Mouse (Mus musculus) right cerebral cortex, postnatal 36 days (tissue): ENCODE data around the gene Cldn16.
"Not testable (repeated sequence)": the region's sequence is repeated elsewhere in the genome, so short reads cannot be mapped to it uniquely, and the experiment has no call there.

ENCODE experiments used
- DNase-seq, 2 experiments: peaks; one replicate each; pipeline ENCODE4 v3.0.0; 2022; ENCODE audit warnings: low spot score in 2 of 2, mixed read lengths in 1 of 2

Gene Cldn16

DNA sequence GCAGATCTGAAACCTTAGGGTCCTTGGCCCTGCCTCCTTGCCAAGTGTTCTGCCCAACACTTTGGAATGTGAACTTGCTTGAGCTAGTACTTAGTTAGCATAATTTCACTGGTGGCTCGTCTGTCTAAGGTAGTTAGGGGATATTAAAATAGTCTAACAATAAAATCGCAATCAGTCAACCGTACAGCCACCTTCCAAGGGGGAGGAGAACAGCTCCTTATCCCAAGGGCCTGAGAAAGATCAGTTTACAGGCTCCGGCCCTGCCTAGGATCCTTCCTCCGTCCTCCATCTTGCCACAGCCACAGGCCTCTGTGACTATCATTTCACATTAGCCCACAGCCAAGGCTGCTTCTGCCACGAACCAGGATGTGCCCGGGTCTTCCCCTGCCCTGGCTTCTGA lies at the start of gene Cldn16:
Cldn16 (plus strand) TSS at position 301 of the 400 bp plus-strand sequence.
- DNase-seq, result no peak

- no peak for DNase-seq
Observed at GRCm38 (mm10) chr16:26418616-26419015, 44.3 kb upstream of the Cldn16 start.

DNA sequence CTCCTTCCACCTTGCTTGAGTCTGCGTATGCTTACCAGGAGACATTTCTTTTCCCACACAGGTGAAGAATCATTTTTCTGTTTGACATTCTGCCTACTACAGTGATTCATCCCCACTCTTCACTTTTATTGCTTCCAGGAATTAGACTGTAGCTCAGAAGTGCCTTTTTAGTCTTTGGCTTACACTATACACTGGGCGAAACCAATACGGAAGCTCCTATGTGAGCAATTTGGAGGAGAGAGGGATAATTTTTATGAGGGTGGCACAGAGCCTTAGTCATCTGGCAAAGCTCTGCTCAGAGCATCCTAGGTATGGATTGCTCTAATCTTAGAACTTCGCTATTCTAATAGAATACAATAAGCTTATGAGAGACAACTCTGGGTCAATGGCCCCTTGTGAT lies 40.9 kb upstream of the Cldn16 start:
- DNase-seq, result no peak

DNA sequence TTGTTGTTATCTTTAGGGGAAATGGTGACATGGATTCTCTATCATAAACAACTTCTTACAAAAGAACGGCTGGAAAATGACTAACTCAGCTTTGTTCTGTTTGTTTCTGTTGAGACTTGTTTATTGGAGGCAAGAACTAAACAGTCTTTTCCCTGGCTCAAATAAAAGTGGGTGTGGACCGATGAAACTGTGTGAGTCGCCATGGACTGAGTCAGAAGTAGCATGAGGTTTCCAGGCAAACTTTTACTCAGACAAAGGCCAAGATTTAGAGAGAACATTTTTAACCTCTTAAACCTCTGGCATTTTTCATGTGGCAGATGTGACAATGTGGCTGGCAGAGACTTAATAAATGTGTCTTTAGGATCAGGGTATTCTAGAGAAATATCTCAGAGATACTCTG lies 32.7 kb upstream of the Cldn16 start:
- no peak for DNase-seq

DNA sequence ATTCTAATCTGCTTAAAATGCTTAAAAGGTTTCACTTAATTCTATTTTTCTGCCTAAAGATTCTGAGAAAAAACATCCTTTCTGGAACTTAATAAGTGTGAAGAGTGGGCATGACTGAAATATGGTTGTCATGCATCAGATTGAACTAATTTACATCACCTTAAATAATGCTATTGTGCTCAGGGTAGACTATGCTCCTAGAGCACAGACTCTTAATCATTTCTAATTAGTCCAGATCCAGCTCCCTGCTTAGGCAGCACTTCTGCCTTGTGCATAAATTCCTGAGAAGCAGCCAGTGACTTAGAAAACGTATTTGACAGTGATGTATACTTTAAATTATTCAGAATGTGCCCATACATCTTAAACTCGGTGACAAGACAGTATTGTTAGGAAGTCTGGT lies 29.4 kb upstream of the Cldn16 start:
- no peak for DNase-seq

DNA sequence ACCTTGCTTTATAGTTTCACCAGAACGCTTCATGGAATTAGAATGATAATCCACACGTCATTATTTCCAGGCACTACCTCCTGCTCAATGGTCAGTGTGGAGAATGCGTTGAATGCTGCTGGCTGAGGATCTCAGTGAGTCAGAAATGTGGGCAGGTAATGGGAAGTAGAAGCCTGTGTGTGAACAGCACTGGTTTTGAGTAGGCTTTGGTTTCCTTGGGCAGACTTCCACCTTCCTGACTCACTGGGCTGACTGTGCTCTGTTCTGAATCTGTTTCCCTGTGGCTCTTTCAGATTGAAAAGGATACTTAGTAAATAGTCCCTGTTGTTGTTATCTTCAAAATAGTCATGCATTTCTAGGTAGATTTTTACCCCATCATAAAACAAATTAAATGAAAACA lies 22.9 kb upstream of the Cldn16 start:
- DNase-seq, result peak; percentile 5 to 31

- no peak for DNase-seq
Observed at GRCm38 (mm10) chr16:26441156-26441555, 21.8 kb upstream of the Cldn16 start.

DNA sequence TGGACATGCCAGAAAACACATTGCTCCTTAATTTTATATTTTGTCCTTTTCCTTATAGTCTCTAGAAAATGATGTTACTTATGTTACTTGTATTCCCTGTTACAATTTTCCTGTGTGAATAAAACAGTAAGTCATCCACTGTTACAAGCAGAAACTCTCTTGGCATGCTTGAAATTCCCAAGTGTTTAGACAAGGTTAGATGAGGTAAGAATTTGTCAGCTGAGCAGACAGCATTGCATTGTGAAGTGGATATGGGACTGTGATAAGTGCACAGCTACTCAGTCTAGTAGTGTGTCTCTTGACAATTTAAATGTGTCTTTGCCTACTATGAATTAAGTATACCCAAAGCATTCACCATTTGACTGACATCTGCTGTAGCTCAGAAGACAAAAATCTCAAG lies 18.1 kb upstream of the Cldn16 start:
- no peak for DNase-seq

GRCm38 (mm10) chr16:26447594-26447993 lies 15.3 kb upstream of the Cldn16 start:
- DNase-seq, result peak; percentile 2 to 22

GRCm38 (mm10) chr16:26454163-26454562 lies 8.8 kb upstream of the Cldn16 start:
- no peak for DNase-seq

DNA sequence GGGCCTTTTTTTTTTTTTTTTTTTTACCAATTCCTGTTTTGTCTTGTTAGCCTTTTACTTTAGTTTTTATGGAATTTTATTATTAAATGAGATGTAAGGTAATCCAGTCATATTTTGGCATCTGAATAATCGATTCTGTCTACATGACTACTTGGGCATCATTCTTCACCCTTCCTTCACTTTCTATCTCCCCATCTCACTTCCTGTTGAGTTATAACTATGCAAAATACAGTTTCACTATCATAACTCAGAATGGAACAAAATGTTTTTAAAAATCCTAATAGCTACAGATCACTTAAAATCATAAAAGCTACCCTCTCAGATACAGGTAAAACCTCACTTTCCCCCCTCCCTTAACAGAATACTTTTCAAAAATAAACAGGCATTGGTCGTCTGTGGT lies 6.8 kb upstream of the Cldn16 start:
- no peak for DNase-seq

DNA sequence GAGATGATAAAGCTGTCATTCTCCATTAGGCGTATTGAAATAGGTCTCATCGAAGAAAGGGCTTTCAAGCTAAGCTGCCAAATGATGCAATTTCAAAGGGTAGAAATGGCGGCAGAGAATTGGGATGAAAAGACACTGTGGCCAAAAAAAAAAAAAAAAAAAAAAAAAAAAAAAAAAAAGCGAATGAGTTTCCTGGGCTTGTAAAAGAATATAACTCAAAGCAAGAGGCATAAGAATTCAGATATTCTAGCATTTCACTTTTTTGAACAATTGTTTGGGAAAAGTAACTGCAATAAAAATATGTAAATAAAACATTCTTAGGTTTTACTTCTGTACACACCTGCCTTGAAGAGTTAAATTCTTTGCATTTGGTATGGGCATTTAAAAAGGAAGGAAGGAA lies 3.6 kb downstream of the Cldn16 start:
- DNase-seq, result no peak

GRCm38 (mm10) chr16:26471254-26471653 lies 8.3 kb downstream of the Cldn16 start:
- DNase-seq, result no peak

- no peak for DNase-seq
Observed at GRCm38 (mm10) chr16:26495721-26496120, 32.8 kb downstream of the Cldn16 start.

DNA sequence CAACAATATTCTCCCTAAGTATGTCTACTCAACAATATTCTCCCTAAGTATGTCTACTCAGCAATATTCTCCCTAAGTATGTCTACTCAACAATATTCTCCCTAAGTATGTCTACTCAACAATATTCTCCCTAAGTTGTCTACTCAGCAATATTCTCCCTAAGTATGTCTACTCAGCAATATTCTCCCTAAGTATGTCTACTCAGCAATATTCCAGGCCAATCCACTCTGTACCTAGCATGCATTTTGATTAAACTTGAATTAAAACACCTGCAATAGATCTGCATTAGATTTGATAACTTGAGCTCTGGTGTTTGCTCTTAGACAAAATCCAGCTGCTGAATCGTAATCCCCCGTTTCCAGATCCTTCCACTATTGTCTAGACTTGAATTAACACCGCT lies 36.8 kb downstream of the Cldn16 start:
- DNase-seq, result not testable (repeated sequence)

DNA sequence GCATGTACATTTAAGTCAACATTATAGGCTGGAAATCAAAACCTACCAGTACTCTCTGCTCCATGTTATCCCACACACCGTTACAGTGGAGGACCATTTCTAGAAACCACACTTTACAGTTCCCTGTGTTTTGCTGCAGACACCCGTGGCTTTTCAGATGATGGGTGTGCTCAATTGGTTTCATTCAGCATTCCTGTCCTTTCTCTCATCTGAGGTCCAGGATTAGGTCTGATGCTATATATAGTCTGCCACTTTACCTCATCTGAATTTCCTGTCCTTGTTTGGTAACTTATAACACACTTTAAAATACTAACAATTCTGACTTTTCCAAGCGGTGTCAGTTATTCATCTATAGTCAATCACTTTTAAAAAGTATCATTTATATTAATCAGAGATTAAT lies 37.8 kb downstream of the Cldn16 start:
- DNase-seq, result no peak

DNA sequence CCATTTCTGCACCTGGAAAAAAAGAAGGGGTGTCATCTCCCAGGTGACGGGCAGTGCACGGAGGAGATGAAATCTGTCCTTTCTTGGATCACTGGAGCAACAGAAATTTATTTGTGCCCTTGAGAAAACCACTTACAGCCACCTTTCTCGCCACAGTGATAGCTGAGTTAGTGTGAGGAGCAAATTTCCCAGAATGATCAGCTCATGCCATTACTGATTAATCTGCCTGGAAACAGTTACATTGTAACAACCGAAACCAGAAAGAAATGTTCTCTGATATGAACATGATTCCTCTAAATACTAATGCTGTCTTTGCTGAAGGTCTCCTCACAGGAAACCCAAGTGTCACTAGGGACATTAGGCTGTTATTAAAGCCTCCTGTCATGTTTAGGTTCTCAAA lies 42.0 kb downstream of the Cldn16 start:
- DNase-seq, result no peak

GRCm38 (mm10) chr16:26519596-26519995 lies 56.7 kb downstream of the Cldn16 start:
- DNase-seq, result no peak

DNA sequence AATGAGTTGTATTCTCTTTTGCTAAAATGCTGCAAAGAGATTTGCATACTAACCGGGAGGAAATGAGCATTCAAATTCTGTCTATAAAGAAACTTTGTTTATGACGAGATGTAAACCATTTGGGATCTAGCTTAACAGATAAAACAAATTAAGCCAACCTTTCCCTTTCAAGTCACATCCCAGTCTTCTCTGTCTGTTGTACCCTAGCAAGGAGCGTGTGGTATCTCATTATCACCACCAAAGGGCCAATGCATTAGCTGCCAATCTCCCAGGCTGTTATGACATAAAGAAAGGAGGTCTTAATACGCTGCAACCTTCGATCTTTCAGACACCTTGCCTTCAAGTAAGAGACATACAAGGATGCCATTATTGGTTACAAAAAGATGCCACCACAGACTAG lies 62.9 kb downstream of the Cldn16 start:
- no peak for DNase-seq

GRCm38 (mm10) chr16:26526669-26527068 lies 63.7 kb downstream of the Cldn16 start, which contains the start of gene Tmem207:
Gene Tmem207, minus strand, starts transcription at chr16:26526769.
- no peak for DNase-seq

DNA sequence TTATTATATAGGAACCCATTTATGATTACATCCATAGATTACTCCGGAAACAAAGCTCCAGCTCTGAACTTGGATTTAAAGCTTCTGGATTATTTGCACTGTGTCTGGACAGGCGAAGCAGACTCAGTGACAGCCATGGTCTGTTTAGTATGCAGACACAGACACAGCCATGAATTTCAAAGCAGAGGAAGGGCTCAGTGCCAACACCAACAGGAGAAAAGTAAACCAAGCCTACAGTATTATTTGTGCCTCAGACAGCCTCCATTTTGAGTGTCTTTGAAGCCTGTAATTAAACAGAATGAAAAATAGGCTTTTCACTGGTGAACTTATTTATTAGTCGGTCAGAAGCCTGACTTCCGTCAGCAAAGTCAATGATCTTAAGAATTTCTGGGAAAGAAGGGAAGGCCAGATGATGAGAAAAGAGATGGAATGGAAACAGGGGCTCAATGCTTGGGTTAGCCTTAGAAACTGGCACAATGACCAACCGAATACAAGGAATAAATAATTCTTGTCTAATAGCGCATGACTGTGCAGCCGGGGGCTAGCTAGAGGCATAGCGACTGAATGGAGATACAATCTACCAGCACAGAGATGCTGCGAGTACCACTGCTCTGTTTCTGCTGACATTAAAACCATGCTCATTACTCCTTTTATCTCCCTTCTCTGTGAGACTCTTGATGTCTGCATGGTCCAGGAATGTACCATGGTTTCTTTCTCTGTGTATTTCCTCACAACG lies 65.2 kb downstream of the Cldn16 start:
- peak in 1 of 2 experiments; percentile 3 for DNase-seq

DNA sequence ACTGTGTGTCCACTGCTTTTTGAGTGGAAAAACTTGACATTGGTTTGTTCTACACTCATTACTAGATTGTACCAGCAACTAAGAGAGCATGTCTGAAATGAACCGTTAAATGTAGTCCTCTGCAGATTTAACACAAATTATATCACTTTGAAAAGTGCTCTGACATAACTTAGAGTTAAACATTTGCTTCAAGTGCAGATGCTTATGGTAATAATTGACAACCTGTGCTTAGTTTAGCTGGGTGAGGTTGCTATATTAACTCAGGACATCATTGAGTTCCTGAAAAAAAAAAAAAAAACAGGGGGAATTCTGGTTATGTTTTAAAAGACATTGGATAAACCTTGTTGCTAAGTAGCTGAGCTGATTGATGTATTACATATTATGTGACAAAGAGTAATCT lies 67.5 kb downstream of the Cldn16 start:
- DNase-seq, result no peak

GRCm38 (mm10) chr16:26532287-26532686 lies 69.4 kb downstream of the Cldn16 start:
- no peak for DNase-seq
